Mouse (Mus musculus): Measurements from ENCODE around the gene Epha2.

Epha2 gene

GRCm38 (mm10) chr4:141301116-141301553 lies at the start of gene Epha2:
Gene Epha2 (plus strand): TSS chr4:141301240.
- DNase-seq: peak; percentile 75 to 76

- peak in 1 of 2 experiments; percentile 21 for DNase-seq
Measured at GRCm38 (mm10) chr4:141252641-141253040, 48.4 kb upstream of the Epha2 start.

GRCm38 (mm10) chr4:141254234-141254633 lies 46.8 kb upstream of the Epha2 start:
- no peak for DNase-seq

DNA sequence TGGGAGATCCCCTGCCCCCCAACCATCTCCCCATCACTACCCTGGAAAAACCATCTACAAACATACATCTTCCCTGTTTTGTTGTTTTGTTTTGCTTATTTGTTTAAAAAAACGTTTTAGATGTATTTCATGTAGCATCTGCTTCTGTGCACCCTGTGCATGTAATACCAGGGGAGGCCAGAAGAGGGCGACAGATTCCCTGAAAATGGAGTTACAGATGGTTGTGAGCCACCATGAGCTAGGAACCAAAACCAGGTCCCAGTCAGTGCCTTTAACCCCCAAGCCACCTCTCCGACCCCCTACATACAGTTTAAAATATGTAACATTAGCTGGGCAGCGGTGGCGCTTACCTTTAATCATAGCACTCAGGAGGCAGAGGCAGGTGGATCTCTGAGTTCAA lies 43.6 kb upstream of the Epha2 start:
- DNase-seq: peak; percentile 61 to 64

GRCm38 (mm10) chr4:141259413-141259812 lies 41.6 kb upstream of the Epha2 start:
- no peak for DNase-seq

DNA sequence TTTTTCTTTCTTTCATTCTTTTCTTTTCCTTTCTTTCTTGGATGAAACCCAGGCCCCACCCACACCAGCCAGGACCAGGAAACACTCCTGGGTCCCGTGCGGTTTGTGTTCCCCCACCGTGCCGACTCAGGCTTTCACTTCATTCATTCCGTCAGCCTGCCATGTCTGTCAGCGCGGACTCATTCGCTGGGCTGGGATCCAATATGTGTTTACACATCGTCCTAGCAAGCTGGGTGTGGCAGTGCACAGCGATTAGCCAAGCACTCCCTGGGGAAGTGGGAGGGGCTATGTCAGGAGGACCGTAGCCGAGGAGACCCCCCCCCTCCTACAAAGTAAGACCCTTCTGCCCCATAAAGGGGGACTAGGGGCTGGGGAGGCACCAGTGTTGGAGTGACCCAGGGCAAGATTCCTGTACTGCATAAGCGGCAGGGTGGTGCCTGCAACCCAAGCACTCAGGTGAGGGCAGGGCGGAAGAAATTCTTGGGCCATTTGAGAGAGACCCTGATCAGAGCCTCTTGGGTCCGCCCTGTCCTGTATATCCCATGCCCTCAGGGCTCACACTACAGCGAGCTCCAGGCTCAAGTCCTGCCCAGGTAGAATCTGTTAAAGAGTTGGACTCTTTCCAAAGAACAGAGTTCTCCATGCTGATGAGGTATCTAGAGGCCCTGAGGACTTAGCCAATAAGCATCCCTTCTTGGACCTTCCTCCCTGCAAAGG lies 40.9 kb upstream of the Epha2 start:
- DNase-seq: no peak

GRCm38 (mm10) chr4:141262906-141263637 lies 38.0 kb upstream of the Epha2 start:
- DNase-seq: no peak

- no peak for DNase-seq
Measured at GRCm38 (mm10) chr4:141265979-141266637, 34.9 kb upstream of the Epha2 start.

DNA sequence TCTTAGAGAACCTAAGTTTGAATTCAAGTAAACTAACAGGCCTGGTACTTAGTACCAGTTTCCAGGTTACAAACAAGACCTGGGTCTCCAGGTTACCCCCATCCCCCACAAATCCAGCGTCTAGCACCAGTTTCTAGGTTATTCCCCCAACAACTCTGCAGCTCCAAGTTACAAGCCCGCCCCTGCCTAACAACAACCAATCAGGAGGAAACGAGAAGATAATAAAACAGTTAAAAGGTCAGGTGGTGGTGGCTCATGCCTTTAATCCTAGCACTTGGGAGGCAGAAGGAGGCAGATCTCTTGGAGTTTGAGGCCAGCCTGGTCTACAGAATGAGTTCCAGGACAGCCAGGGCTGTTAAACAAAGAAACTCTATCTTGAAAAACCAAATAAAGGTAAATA lies 33.8 kb upstream of the Epha2 start:
- DNase-seq: no peak

GRCm38 (mm10) chr4:141267837-141268236 lies 33.2 kb upstream of the Epha2 start:
- peak; percentile 66 to 67 for DNase-seq

GRCm38 (mm10) chr4:141268350-141268749 lies 32.7 kb upstream of the Epha2 start:
- no peak for DNase-seq

DNA sequence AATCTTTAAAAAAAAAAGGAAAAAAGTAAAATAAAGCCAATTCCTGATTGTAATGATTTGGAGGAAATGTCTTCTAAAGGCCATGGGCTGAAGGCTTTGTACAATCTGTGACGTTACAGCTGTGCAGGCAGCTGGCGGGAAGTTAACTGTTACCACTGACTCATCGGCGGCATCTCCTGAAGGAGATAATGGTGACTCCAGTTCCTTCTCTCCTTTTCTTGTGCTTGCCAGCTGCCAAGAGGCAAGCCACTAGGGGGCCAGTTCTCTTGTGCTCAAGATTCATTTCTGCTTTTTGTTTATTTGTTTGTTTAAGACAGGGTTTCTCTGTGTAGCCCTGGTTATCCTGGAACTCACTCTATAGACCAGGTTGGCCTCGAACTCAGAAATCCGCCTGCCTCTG lies 32.0 kb upstream of the Epha2 start:
- DNase-seq: no peak

DNA sequence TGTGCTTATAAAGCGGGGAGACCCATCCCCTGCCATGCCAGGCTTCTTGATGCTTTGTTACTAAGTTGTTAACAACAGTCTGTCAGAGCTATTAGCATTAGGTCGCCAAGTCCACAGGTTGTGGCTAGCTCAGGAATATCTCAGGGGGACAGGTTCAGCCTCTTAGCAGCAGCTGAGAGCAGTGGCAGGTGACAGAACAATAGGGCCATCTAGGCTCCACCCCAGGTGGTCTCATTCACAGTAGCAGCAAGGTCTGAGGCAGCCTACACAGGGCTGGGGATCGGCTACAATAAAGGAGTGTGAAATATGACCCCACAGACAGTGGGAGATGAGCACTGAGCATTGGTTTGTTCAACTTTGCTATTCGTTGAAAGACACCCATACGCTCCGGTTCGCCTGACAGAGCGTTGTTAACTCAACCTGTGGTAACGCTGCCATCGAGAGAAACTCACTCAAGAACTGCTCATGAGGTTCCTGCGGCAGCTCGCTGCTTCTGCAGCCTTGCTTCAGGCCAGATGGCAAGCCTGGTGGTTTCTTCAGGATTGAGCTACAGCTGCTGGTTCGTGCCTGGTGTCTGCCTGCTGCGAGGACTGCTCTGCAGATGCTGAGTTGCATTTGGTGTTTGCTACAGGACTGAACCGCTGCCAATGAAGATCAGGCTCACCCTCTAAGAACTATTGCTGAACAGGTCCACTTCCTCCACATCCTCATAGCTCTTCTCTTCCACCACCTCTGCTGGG lies 30.7 kb upstream of the Epha2 start:
- DNase-seq: no peak

DNA sequence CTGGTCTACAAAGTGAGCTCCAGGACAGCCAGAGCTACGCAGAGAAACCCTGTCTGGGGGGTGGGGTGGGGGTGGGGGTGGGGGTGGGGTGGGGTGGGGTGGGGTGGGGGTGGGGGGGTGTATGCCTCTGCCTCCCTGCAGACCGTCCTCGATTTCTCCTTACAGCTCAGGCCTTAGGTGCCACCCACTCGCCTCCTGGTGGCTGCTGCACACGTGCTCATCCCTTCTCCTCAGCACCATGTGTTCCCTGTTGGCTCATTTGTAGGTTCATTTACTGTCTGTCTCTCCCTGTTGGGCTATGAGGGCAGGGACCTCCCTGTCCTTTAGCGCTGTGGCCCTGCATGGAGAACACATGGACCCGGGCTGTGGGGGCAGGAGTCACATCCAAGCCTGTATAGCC lies 29.8 kb upstream of the Epha2 start:
- DNase-seq: no peak

- DNase-seq: no peak
Measured at GRCm38 (mm10) chr4:141271721-141272120, 29.3 kb upstream of the Epha2 start.

GRCm38 (mm10) chr4:141272878-141273277 lies 28.2 kb upstream of the Epha2 start:
- peak in 1 of 2 experiments; percentile 46 for DNase-seq

- DNase-seq: peak; percentile 87 to 88
Measured at GRCm38 (mm10) chr4:141273296-141273695, 27.7 kb upstream of the Epha2 start.

DNA sequence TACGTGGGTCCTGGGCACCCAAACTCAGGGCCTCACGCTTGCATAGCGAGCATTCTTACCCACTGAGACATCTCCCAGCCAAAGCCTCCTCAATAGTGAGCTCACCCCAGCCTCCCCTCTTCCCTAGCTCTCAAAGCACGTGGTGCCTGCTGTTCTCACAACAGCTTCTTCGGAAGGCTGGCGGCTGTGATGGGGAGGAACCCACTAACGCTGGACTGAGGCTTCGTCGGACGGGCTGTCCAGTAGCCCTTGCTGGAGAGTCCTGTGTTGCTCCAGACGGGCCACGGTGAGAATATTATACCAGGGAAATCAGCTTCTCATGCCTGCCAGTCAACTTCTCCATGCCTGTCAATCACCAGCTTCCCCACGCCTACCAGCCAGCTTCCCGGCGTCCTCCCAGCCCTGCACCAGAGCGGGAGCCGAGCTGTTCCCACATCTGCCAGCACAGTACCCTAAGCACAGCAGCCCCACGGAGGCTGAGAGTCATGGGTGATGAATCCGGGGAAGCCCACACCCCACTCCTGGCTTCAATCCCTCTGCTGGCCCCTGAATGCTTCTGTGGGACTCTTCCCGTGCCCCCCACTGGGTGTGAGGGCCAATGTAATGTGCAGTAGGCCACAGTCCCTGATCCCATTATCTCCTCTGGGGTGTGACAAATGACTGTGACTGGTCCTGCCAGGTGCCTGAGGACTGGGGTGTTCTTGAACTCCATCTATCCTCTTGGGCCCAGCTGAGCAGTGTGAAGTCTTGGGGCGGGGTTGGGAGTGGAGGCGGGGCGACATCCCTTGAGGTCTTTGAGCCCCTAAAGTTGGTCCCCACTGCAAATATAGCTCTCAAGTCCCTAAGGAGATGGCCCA lies 26.3 kb upstream of the Epha2 start:
- no peak for DNase-seq

GRCm38 (mm10) chr4:141277157-141277556 lies 23.9 kb upstream of the Epha2 start:
- DNase-seq: no peak

DNA sequence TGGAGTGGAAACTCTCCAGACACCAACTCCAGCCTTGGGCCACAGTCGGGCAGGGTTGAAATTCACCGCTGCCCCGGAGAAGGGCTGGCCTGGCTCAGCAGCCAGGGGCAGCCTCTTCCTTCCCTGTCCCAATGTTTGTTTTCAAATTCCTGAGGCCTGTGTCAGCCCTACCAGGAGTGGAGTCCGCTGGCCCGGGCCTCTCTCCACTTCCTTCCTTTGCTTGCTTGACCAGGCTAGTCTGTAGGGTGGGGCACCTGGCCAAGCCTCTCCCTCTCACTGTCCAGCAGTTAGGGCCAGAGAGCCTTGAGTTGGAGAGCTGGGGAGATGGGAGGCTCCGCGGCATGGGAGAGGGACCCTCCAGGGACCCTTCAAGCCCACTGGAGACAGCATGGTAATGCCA lies 22.9 kb upstream of the Epha2 start:
- no peak for DNase-seq

DNA sequence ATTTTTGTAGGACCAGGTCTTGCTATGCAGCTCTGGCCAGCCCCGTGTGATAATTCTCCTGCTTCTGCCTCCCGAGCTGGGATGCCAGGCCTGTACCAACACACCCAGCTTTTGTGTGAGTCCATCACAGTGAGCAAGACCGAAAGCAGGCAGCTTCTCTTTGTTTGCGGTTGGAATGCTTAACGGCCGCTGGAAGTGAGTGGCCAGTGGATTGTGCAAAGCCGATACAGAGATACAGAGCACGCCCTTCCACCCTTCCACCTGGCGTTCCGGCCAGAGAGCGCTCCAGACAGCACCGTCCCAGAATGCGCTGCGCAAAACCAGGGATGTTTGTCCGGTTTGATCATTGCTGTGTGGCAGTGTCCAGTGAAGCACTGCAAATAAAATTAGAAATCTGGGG lies 21.7 kb upstream of the Epha2 start:
- no peak for DNase-seq

DNA sequence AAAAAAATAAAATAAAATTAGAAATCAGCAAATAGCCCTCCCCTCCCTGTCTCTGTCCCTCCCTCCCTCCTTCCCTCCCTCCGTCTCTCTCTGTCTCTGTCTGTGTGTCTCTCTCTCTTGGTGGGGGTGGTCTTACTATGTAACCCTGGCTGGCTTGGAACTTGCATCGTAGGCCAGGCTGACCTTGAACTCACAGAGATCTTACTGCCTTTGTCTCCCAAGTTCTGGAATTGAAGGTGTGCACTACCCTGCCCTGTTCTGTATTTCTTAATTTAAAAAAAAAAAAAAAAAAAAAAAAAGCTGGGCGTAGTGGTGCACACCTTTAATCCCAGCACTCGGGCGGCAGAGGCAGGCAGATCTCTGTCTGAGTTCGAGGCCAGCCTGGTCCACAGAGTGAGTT lies 21.3 kb upstream of the Epha2 start:
- DNase-seq: no peak
